Mouse (Mus musculus) hindbrain, embryonic 14.5 days (tissue): ENCODE data around the gene Mbnl2. TPM values are rescaled to one million over a fixed set of nuclear protein-coding genes. Genes with fewer than 3 reads are reported as not detected.

Experiments used
- ATAC-seq: fragments of 200-750 bp; cut with Nextera tagmentation; 2 replicates; pipeline ENCODE4 v1.8.0; 2017; ENCODE audit warnings: moderate number of reproducible peaks, mild to moderate bottlenecking, moderate TSS enrichment, moderate library complexity; ENCODE audit not compliant: low FRiP score
- DNase-seq: peaks from one replicate; pipeline ENCODE4 v3.0.0-alpha.2; 2015; ENCODE audit warnings: low spot score
- H3K27ac ChIP-seq: fragments of 300-500 bp; sonication (generic); 2 replicates; pipeline ENCODE4 v1.5.1; 2014; ENCODE audit warnings: mild to moderate bottlenecking, moderate library complexity
- H3K27me3 ChIP-seq: fragments of 300-500 bp; sonication (generic); 2 replicates; pipeline ENCODE4 v1.6.1; 2014; ENCODE audit warnings: mild to moderate bottlenecking, low read length, mixed read lengths; ENCODE audit not compliant: control insufficient read depth, insufficient read depth
- H3K36me3 ChIP-seq: fragments of 300-500 bp; sonication (generic); replicated peaks from 2 replicates; pipeline ENCODE4 v1.6.1; 2014; ENCODE audit not compliant: control insufficient read depth, insufficient read depth
- H3K4me1 ChIP-seq: fragments of 300-500 bp; sonication (generic); replicated peaks from 2 replicates; pipeline ENCODE4 v1.6.1; 2014; ENCODE audit warnings: antibody characterized with exemption, low read length, mixed read lengths; ENCODE audit not compliant: control insufficient read depth, insufficient read depth
- H3K4me2 ChIP-seq: fragments of 300-500 bp; sonication (generic); replicated peaks from 2 replicates; pipeline ENCODE4 v1.6.1; 2014; ENCODE audit warnings: mild to moderate bottlenecking, moderate library complexity
- H3K4me3 ChIP-seq: fragments of 300-500 bp; sonication (generic); replicated peaks from 2 replicates; pipeline ENCODE4 v1.5.1; 2014; ENCODE audit warnings: mild to moderate bottlenecking, low read length
- H3K9ac ChIP-seq: fragments of 300-500 bp; sonication (generic); 2 replicates; pipeline ENCODE4 v1.6.1; 2014
- H3K9me3 ChIP-seq: fragments of 300-500 bp; sonication (generic); 2 replicates; pipeline ENCODE4 v1.6.1; 2016; ENCODE audit warnings: low read length; ENCODE audit not compliant: control insufficient read depth
- WGBS: fragments of 180-500 bp; shearing (Covaris S2); extraction: QIAGEN DNeasy Blood & Tissue Kit; methylation state at CpG from one replicate; pipeline ENCODE4 v1.1.7; 2014; 5-methylcytosine and 5-hydroxymethylcytosine counted together
- polyA plus RNA-seq: library from polyadenylated mRNA; unstranded; fragments of >200 nt; fragmentation: Nextera tagmentation; extraction: Ambion mirVana; gene quantifications from 2 replicates; pipeline ENCODE4 v1.2.1, GENCODE M21; 2014

The Mbnl2 gene
- polyA plus RNA-seq, 1 experiment from 2014 or later: 24.4 TPM

GRCm38 (mm10) chr14:120270633-120271032 lies 4.8 kb upstream of the Mbnl2 start:
- H3K36me3 ChIP-seq: no peaks in the 10 kb centered on the region
- no peak overlapping the region for H3K9ac ChIP-seq
- no peaks in the 10 kb centered on the region for H3K27me3 ChIP-seq
- no peak overlapping the region for H3K4me2 ChIP-seq
- H3K9me3 ChIP-seq: no peaks in the 10 kb centered on the region
- ATAC-seq: no peak
- peaks cover 5% of the 10 kb centered on the region for H3K4me1 ChIP-seq
- no peak for DNase-seq
- 86% methylated on average over 4 of the region's 4 CpGs for WGBS
- H3K4me3 ChIP-seq: no peak overlapping the region
- no peak overlapping the region for H3K27ac ChIP-seq

- H3K4me3 ChIP-seq: no peak overlapping the region
- DNase-seq: no peak
- no peak for ATAC-seq
- no peaks in the 10 kb centered on the region for H3K9me3 ChIP-seq
- WGBS: 84% methylated on average over 8 of the region's 8 CpGs
- no peak overlapping the region for H3K9ac ChIP-seq
- no peaks in the 10 kb centered on the region for H3K27me3 ChIP-seq
- no peaks in the 10 kb centered on the region for H3K36me3 ChIP-seq
- no peak overlapping the region for H3K4me2 ChIP-seq
- H3K27ac ChIP-seq: no peak overlapping the region
- peaks cover 5% of the 10 kb centered on the region for H3K4me1 ChIP-seq
Observed at GRCm38 (mm10) chr14:120271096-120271495, 4.4 kb upstream of the Mbnl2 start.

GRCm38 (mm10) chr14:120273766-120274165 lies 1.7 kb upstream of the Mbnl2 start:
- Histone ChIP-seq H3K4me2 (no peak overlapping the region), H3K36me3 (no peaks in the 10 kb centered on the region), H3K27me3 (no peaks in the 10 kb centered on the region), H3K27ac (no peak overlapping the region), H3K9ac (no peak overlapping the region), H3K4me3 (no peak overlapping the region), H3K4me1 (peaks cover 28% of the 10 kb centered on the region), H3K9me3 (no peaks in the 10 kb centered on the region)
- 63% methylated on average over 5 of the region's 5 CpGs for WGBS
- DNase-seq (no peak), ATAC-seq (no peak)

- peak; percentile 33 for DNase-seq
- Histone ChIP-seq H3K4me2 (peak overlapping the region; percentile 74), H3K36me3 (no peaks in the 10 kb centered on the region), H3K4me3 (peak overlapping the region; percentile 69), H3K27me3 (no peaks in the 10 kb centered on the region), H3K9ac (peak overlapping the region; percentile 50), H3K27ac (peak overlapping the region; percentile 85), H3K9me3 (no peaks in the 10 kb centered on the region), H3K4me1 (peaks cover 36% of the 10 kb centered on the region)
- no peak for ATAC-seq
- WGBS: 45% methylated on average over 5 of the region's 5 CpGs
Observed at GRCm38 (mm10) chr14:120274746-120275145, 723 bp upstream of the Mbnl2 start.

- WGBS: 22% methylated on average over 10 of the region's 10 CpGs
- Histone ChIP-seq H3K27ac (peak overlapping the region; percentile 48), H3K9ac (peak overlapping the region; percentile 67), H3K9me3 (no peaks in the 10 kb centered on the region), H3K36me3 (no peaks in the 10 kb centered on the region), H3K4me2 (peak overlapping the region; percentile 74), H3K27me3 (no peaks in the 10 kb centered on the region), H3K4me1 (peaks cover 37% of the 10 kb centered on the region), H3K4me3 (peak overlapping the region; percentile 69)
- no peak for ATAC-seq
- DNase-seq: peak; percentile 45
Observed at GRCm38 (mm10) chr14:120276343-120277080, 1.0 kb downstream of the Mbnl2 start.

- Histone ChIP-seq H3K9me3 (no peaks in the 10 kb centered on the region), H3K36me3 (no peaks in the 10 kb centered on the region), H3K9ac (peak overlapping the region; percentile 67), H3K27me3 (no peaks in the 10 kb centered on the region), H3K4me1 (peaks cover 37% of the 10 kb centered on the region), H3K4me2 (peak overlapping the region; percentile 74), H3K27ac (peak overlapping the region; percentile 48), H3K4me3 (peak overlapping the region; percentile 69)
- no peak for DNase-seq
- WGBS: 28% methylated on average over 10 of the region's 10 CpGs
- ATAC-seq: no peak
Observed at GRCm38 (mm10) chr14:120277081-120277656, 1.7 kb downstream of the Mbnl2 start.

GRCm38 (mm10) chr14:120278290-120279244 lies 3.1 kb downstream of the Mbnl2 start:
- no peaks in the 10 kb centered on the region for H3K9me3 ChIP-seq
- 40% methylated on average over 21 of the region's 21 CpGs for WGBS
- H3K4me3 ChIP-seq: 0 out of 2 replicates have a peak overlapping the region, but pooled peaks have one; percentile 69
- H3K36me3 ChIP-seq: no peaks in the 10 kb centered on the region
- no peaks in the 10 kb centered on the region for H3K27me3 ChIP-seq
- peak; percentile 73 for DNase-seq
- H3K27ac ChIP-seq: peak overlapping the region; percentile 40; the same call in 1 of the 2 replicates
- peak overlapping the region; percentile 74 for H3K4me2 ChIP-seq
- peak overlapping the region; percentile 16; the same call in 1 of the 2 replicates for H3K9ac ChIP-seq
- peak; percentile 15; the same call in 1 of the 2 replicates for ATAC-seq
- H3K4me1 ChIP-seq: peaks cover 37% of the 10 kb centered on the region

GRCm38 (mm10) chr14:120280136-120280535 lies 4.7 kb downstream of the Mbnl2 start:
- H3K4me3 ChIP-seq: no peak overlapping the region
- peaks cover 31% of the 10 kb centered on the region for H3K4me1 ChIP-seq
- H3K27me3 ChIP-seq: no peaks in the 10 kb centered on the region
- H3K36me3 ChIP-seq: no peaks in the 10 kb centered on the region
- no peak overlapping the region for H3K27ac ChIP-seq
- no peak for ATAC-seq
- peak overlapping the region; percentile 17; the same call in 1 of the 2 replicates for H3K9ac ChIP-seq
- DNase-seq: no peak
- no peak overlapping the region for H3K4me2 ChIP-seq
- H3K9me3 ChIP-seq: no peaks in the 10 kb centered on the region

- Histone ChIP-seq H3K27me3 (no peaks in the 10 kb centered on the region), H3K27ac (no peak overlapping the region), H3K4me3 (no peak overlapping the region), H3K4me1 (peaks cover 12% of the 10 kb centered on the region), H3K4me2 (no peak overlapping the region), H3K36me3 (no peaks in the 10 kb centered on the region), H3K9ac (no peak overlapping the region), H3K9me3 (no peaks in the 10 kb centered on the region)
- 80% methylated on average over 8 of the region's 8 CpGs for WGBS
- DNase-seq (no peak), ATAC-seq (no peak)
Observed at GRCm38 (mm10) chr14:120283787-120284186, 8.3 kb downstream of the Mbnl2 start.
